Mouse (Mus musculus) frontal cortex, postnatal 14 days (tissue): ENCODE measurements around the gene Cxcr1.
"Not testable (repeated sequence)": the region's sequence is repeated elsewhere in the genome, so short reads cannot be mapped to it uniquely, and the experiment has no call there.

ENCODE experiments used
- DNase-seq, 2 experiments: peaks; one replicate each; pipeline ENCODE4 v3.0.0; 2022; ENCODE audit warnings: low spot score in 2 of 2

Cxcr1 gene

GRCm38 (mm10) chr1:74196621-74197419 is 2.4 kb upstream of the Cxcr1 start:
- no peak for DNase-seq

GRCm38 (mm10) chr1:74195961-74196360 is 1.5 kb upstream of the Cxcr1 start:
- no peak for DNase-seq

GRCm38 (mm10) chr1:74192711-74193110 is 1.7 kb downstream of the Cxcr1 start:
- DNase-seq: no peak

- no peak for DNase-seq
These were observed 4.0 kb downstream of the Cxcr1 start for GRCm38 (mm10) chr1:74190471-74190870.

- DNase-seq: no peak
These were observed 11.4 kb downstream of the Cxcr1 start for GRCm38 (mm10) chr1:74183006-74183405.

- no peak for DNase-seq
These were observed 13.0 kb downstream of the Cxcr1 start for GRCm38 (mm10) chr1:74181462-74181861.

GRCm38 (mm10) chr1:74179624-74180408 is 14.6 kb downstream of the Cxcr1 start:
- no peak for DNase-seq

- DNase-seq: no peak
These were observed 15.8 kb downstream of the Cxcr1 start for GRCm38 (mm10) chr1:74178618-74179017.

GRCm38 (mm10) chr1:74175731-74176130 is 18.7 kb downstream of the Cxcr1 start:
- no peak for DNase-seq

- no peak for DNase-seq
These were observed 21.7 kb downstream of the Cxcr1 start for GRCm38 (mm10) chr1:74172722-74173121.

- DNase-seq: no peak
These were observed 24.7 kb downstream of the Cxcr1 start for GRCm38 (mm10) chr1:74169721-74170120.

- no peak for DNase-seq
These were observed 27.3 kb downstream of the Cxcr1 start for GRCm38 (mm10) chr1:74167136-74167535.

- DNase-seq: no peak
These were observed 34.4 kb downstream of the Cxcr1 start for GRCm38 (mm10) chr1:74160036-74160435.

- DNase-seq: not testable (repeated sequence)
These were observed 34.8 kb downstream of the Cxcr1 start for GRCm38 (mm10) chr1:74159613-74160012.

GRCm38 (mm10) chr1:74156381-74156910 is 38.0 kb downstream of the Cxcr1 start:
- DNase-seq: no peak

GRCm38 (mm10) chr1:74155435-74156012 is 38.9 kb downstream of the Cxcr1 start:
- no peak for DNase-seq

- DNase-seq: no peak
These were observed 40.8 kb downstream of the Cxcr1 start, which contains the start of gene Cxcr2 for GRCm38 (mm10) chr1:74153461-74154184. Cxcr2 (plus strand) TSS chr1:74153989.

- DNase-seq: no peak
These were observed 43.3 kb downstream of the Cxcr1 start for GRCm38 (mm10) chr1:74151091-74151490.

GRCm38 (mm10) chr1:74150101-74150500 is 44.3 kb downstream of the Cxcr1 start:
- no peak for DNase-seq

GRCm38 (mm10) chr1:74149106-74149885 is 45.1 kb downstream of the Cxcr1 start:
- DNase-seq: no peak
